Mouse (Mus musculus) neural tube, embryonic 12.5 days (tissue): ENCODE measurements around the gene Fstl3. TPM values are rescaled to one million over a fixed set of nuclear protein-coding genes. Genes with fewer than 3 reads are reported as not detected.

Source experiments
- ATAC-seq: fragments of 200-750 bp; cut with Nextera tagmentation; 2 replicates; pipeline ENCODE4 v1.8.0; 2017; ENCODE audit warnings: low read depth, mild to moderate bottlenecking, moderate TSS enrichment, moderate library complexity; ENCODE audit not compliant: low FRiP score
- H3K27ac ChIP-seq: fragments of 300-500 bp; sonication (generic); 2 replicates; pipeline ENCODE4 v1.5.1; 2016
- H3K27me3 ChIP-seq: fragments of 300-500 bp; sonication (generic); replicated peaks from 2 replicates; pipeline ENCODE4 v1.6.1; 2016; ENCODE audit warnings: mild to moderate bottlenecking
- H3K36me3 ChIP-seq: fragments of 300-500 bp; sonication (generic); 2 replicates; pipeline ENCODE4 v1.6.1; 2016; ENCODE audit warnings: mild to moderate bottlenecking
- H3K4me1 ChIP-seq: fragments of 300-500 bp; sonication (generic); 2 replicates; pipeline ENCODE4 v1.6.1; 2016
- H3K4me2 ChIP-seq: fragments of 300-500 bp; sonication (generic); replicated peaks from 2 replicates; pipeline ENCODE4 v1.6.1; 2016; ENCODE audit warnings: mild to moderate bottlenecking
- H3K4me3 ChIP-seq: fragments of 300-500 bp; sonication (generic); 2 replicates; pipeline ENCODE4 v1.5.1; 2016
- H3K9ac ChIP-seq: fragments of 300-500 bp; sonication (generic); 2 replicates; pipeline ENCODE4 v1.6.1; 2016; ENCODE audit warnings: mild to moderate bottlenecking
- H3K9me3 ChIP-seq: fragments of 300-500 bp; sonication (generic); 2 replicates; pipeline ENCODE4 v1.6.1; 2016; ENCODE audit warnings: mild to moderate bottlenecking
- WGBS: fragments of 180-500 bp; shearing (Covaris S2); methylation state at CpG from one replicate; pipeline ENCODE4 v1.1.7; 2016; 5-methylcytosine and 5-hydroxymethylcytosine counted together
- polyA plus RNA-seq: library from polyadenylated mRNA; unstranded; fragments of >200 nt; fragmentation: Nextera tagmentation; extraction: Ambion mirVana; gene quantifications from 2 replicates; pipeline ENCODE4 v1.2.1, GENCODE M21; 2016

Gene Fstl3
- polyA plus RNA-seq, result 1.5 and 2.0 TPM in 2 replicates

GRCm38 (mm10) chr10:79777103-79777531 is at the start of gene Fstl3:
Fstl3 (plus strand) TSS chr10:79777272.
- Histone ChIP-seq H3K9me3 (0 out of 2 replicates have a peak, but pooled peaks cover 6% of the 10 kb centered on the region), H3K4me3 (peak within 1 kb of the TSS; percentile 31), H3K4me1 (peaks cover 38% of the 10 kb centered on the region), H3K4me2 (peak within 1 kb of the TSS; percentile 62), H3K27me3 (peaks cover 51% of the 10 kb centered on the region), H3K36me3 (no peaks in the 10 kb centered on the region), H3K9ac (peak within 1 kb of the TSS; percentile 43), H3K27ac (no peak within 1 kb of the TSS)
- WGBS, result 2% methylated on average over 39 of the region's 39 CpGs
- no peak for ATAC-seq

- Histone ChIP-seq H3K9ac (no peak overlapping the region), H3K27me3 (no peaks in the 10 kb centered on the region), H3K4me1 (no peaks in the 10 kb centered on the region), H3K36me3 (peaks cover 9% of the 10 kb centered on the region; the same call in 1 of the 2 replicates), H3K4me3 (no peak overlapping the region), H3K4me2 (no peak overlapping the region), H3K27ac (no peak overlapping the region), H3K9me3 (no peaks in the 10 kb centered on the region)
- WGBS, result 74% methylated on average over 28 of the region's 28 CpGs
- no peak for ATAC-seq
Measured at GRCm38 (mm10) chr10:79728323-79729249, 48.5 kb upstream of the Fstl3 start.

GRCm38 (mm10) chr10:79729357-79729965 is 47.6 kb upstream of the Fstl3 start:
- Histone ChIP-seq H3K9ac (no peak overlapping the region), H3K27ac (no peak overlapping the region), H3K4me1 (no peaks in the 10 kb centered on the region), H3K36me3 (peaks cover 18% of the 10 kb centered on the region; the same call in 1 of the 2 replicates), H3K4me2 (no peak overlapping the region), H3K4me3 (no peak overlapping the region), H3K9me3 (no peaks in the 10 kb centered on the region), H3K27me3 (no peaks in the 10 kb centered on the region)
- ATAC-seq, result no peak
- 88% methylated on average over 13 of the region's 13 CpGs for WGBS

GRCm38 (mm10) chr10:79732500-79732899 is 44.6 kb upstream of the Fstl3 start:
- 100% methylated on average over 1 of the region's 1 CpGs for WGBS
- no peak overlapping the region for H3K27ac ChIP-seq
- H3K27me3 ChIP-seq, result peaks cover 19% of the 10 kb centered on the region
- no peak for ATAC-seq
- peaks cover 23% of the 10 kb centered on the region; the same call in 1 of the 2 replicates for H3K9me3 ChIP-seq
- H3K4me2 ChIP-seq, result no peak overlapping the region
- no peak overlapping the region for H3K4me3 ChIP-seq
- H3K4me1 ChIP-seq, result no peaks in the 10 kb centered on the region
- no peak overlapping the region for H3K9ac ChIP-seq
- peaks cover 49% of the 10 kb centered on the region for H3K36me3 ChIP-seq

DNA sequence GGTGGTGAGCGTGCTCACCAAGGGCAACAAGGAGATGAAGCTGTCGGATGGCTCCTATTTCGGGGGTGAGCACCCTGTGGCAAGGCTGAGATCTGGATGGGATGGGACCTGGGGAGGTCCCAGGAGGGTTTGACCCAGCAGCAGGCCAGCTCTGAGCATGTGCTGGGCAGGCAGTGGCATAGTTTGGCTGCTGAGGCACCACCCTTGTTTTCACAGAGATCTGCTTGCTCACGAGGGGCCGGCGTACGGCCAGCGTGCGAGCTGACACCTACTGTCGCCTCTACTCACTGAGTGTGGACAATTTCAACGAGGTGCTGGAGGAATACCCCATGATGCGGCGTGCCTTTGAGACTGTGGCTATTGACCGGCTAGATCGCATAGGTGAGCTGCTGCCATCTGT is 43.2 kb upstream of the Fstl3 start:
- H3K9ac ChIP-seq, result no peak overlapping the region

DNA sequence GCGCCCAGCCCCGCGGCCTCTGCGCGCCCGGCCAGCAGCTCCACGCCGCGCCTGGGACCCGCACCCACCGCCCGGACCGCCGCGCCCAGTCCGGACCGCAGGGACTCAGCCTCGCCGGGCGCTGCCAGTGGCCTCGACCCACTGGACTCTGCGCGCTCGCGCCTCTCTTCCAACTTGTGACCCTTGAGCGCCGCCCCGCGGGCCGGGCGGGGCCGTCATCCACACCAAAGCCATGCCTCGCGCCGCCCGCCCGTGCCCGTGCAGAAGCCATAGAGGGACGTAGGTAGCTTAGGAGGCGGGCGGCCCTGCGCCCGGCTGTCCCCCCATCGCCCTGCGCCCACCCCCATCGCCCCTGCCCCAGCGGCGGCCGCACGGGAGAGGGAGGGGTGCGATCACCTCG is 41.7 kb upstream of the Fstl3 start:
- Histone ChIP-seq H3K27ac (0 out of 2 replicates have a peak overlapping the region, but pooled peaks have one; percentile 10), H3K9ac (no peak overlapping the region), H3K27me3 (peaks cover 19% of the 10 kb centered on the region), H3K9me3 (peaks cover 50% of the 10 kb centered on the region), H3K36me3 (peaks cover 77% of the 10 kb centered on the region), H3K4me1 (no peaks in the 10 kb centered on the region), H3K4me3 (no peak overlapping the region), H3K4me2 (peak overlapping the region; percentile 36)
- no peak for ATAC-seq
- 26% methylated on average over 48 of the region's 52 CpGs for WGBS

More for the DNA sequence above, 43.2 kb upstream of the Fstl3 start:
- Histone ChIP-seq H3K36me3 (peaks cover 62% of the 10 kb centered on the region), H3K4me1 (no peaks in the 10 kb centered on the region), H3K27ac (no peak overlapping the region), H3K4me2 (no peak overlapping the region), H3K4me3 (no peak overlapping the region), H3K9me3 (peaks cover 35% of the 10 kb centered on the region), H3K27me3 (peaks cover 19% of the 10 kb centered on the region)
- 93% methylated on average over 15 of the region's 15 CpGs for WGBS
- no peak for ATAC-seq

- Histone ChIP-seq H3K4me2 (no peak overlapping the region), H3K27ac (no peak overlapping the region), H3K36me3 (peaks cover 91% of the 10 kb centered on the region), H3K4me3 (no peak overlapping the region), H3K9me3 (peaks cover 53% of the 10 kb centered on the region), H3K27me3 (peaks cover 19% of the 10 kb centered on the region), H3K9ac (no peak overlapping the region), H3K4me1 (no peaks in the 10 kb centered on the region)
- 92% methylated on average over 14 of the region's 14 CpGs for WGBS
- no peak for ATAC-seq
Measured at GRCm38 (mm10) chr10:79736706-79737105, 40.4 kb upstream of the Fstl3 start.

DNA sequence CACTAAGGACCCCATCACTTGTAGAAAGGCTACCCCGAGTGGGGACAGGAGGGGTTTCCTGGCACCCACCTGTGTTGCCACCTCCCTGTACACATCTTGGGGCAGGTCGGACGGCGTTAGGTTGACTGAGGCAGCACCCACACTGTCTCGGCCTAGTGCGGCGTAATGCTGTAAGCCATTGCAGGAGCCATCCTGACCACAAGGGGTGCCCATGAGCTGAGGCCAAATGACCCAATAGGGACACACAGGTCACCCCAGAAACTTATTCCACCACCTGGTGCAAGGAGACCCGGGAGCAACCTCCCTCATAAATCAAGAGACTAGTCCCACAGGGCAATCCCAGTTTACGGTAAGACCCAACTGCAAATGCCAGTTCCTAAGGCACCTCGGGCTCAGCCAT is 38.8 kb upstream of the Fstl3 start:
- Histone ChIP-seq H3K4me1 (no peaks in the 10 kb centered on the region), H3K9ac (no peak overlapping the region), H3K27ac (no peak overlapping the region), H3K36me3 (peaks cover 98% of the 10 kb centered on the region), H3K27me3 (peaks cover 19% of the 10 kb centered on the region), H3K4me3 (no peak overlapping the region), H3K4me2 (no peak overlapping the region), H3K9me3 (peaks cover 53% of the 10 kb centered on the region)
- ATAC-seq, result no peak
- 87% methylated on average over 10 of the region's 10 CpGs for WGBS

- Histone ChIP-seq H3K27ac (no peak overlapping the region), H3K36me3 (peaks cover 97% of the 10 kb centered on the region), H3K4me2 (no peak overlapping the region), H3K9me3 (peaks cover 53% of the 10 kb centered on the region), H3K4me3 (no peak overlapping the region; the same call in 1 of the 2 replicates), H3K4me1 (no peaks in the 10 kb centered on the region), H3K9ac (no peak overlapping the region), H3K27me3 (peaks cover 19% of the 10 kb centered on the region)
- no peak for ATAC-seq
- 95% methylated on average over 28 of the region's 28 CpGs for WGBS
Measured at GRCm38 (mm10) chr10:79739234-79739633, 37.8 kb upstream of the Fstl3 start.

- ATAC-seq, result no peak
- Histone ChIP-seq H3K27ac (no peak overlapping the region), H3K4me2 (no peak overlapping the region), H3K4me1 (peaks cover 5% of the 10 kb centered on the region; the same call in 1 of the 2 replicates), H3K36me3 (peaks cover 85% of the 10 kb centered on the region), H3K27me3 (peaks cover 9% of the 10 kb centered on the region), H3K4me3 (no peak overlapping the region; the same call in 1 of the 2 replicates), H3K9me3 (peaks cover 45% of the 10 kb centered on the region), H3K9ac (no peak overlapping the region)
- WGBS, result 74% methylated on average over 11 of the region's 11 CpGs
Measured at GRCm38 (mm10) chr10:79740863-79741262, 36.2 kb upstream of the Fstl3 start.

DNA sequence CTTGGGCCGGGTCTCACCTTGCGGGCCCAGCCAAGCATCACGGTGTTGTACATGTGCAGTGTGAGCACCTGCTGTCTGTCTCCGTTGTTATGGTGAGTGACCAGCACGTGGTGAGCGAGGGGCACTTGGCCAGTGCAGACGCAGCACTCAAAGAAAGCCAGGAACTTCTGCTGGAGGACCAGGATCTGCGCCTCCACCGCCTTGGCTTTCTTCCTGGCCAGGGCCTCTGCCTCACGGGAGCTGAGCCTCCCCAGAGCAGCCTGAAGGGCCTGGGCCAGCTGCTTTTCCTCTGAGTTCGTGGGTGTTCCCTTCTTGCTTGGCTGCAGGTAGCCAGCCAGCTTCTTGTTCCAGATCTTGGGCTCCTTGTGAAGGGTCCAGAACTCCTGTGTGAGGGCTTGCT is 33.9 kb upstream of the Fstl3 start:
- Histone ChIP-seq H3K9me3 (peaks cover 25% of the 10 kb centered on the region), H3K36me3 (peaks cover 62% of the 10 kb centered on the region), H3K27ac (no peak overlapping the region), H3K4me3 (no peak overlapping the region), H3K9ac (no peak overlapping the region), H3K4me1 (peaks cover 7% of the 10 kb centered on the region; the same call in 1 of the 2 replicates), H3K4me2 (no peak overlapping the region), H3K27me3 (no peaks in the 10 kb centered on the region)
- WGBS, result 95% methylated on average over 11 of the region's 11 CpGs
- ATAC-seq, result no peak
